Mouse (Mus musculus): ENCODE data around the gene Il1rl2. TPM values are rescaled to one million over a fixed set of nuclear protein-coding genes. Genes with fewer than 3 reads are reported as not detected.

Gene Il1rl2
- polyA plus RNA-seq, 1 experiment: not detected

DNA sequence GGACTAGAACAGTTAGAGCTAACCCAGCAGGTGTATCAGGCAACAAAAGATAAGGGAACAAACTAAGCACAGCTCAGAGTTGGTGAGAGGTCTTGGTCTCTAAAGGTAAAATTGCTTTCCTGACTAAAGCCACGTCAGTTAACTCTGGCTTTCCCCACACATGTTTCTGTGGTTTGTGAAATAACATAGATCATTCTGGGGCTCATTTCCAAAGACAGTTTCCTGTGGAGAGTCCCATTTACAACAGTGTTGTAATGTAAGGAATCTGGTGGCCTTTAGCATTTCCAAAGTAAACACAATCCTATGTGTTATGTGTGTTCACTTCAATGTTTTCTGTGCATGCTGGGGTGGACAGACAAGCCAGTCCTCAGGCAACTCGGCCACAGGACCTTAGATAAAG lies 35.3 kb downstream of the Il1rl2 start:
- Histone ChIP-seq H3K4me3 (ENCODE audit: insufficient read depth, low read depth, low read length) (no peak overlapping the region), H3K4me1 (ENCODE audit: control insufficient read depth, insufficient read depth, low read length) (peaks cover 16% of the 10 kb centered on the region), H3K27ac (ENCODE audit: insufficient read depth, low read depth, low read length) (no peak overlapping the region)
- 85% methylated on average over 2 of the region's 2 CpGs for WGBS
- TF ChIP-seq POLR2A (IDR thresholded peaks at IDR 0.05; ENCODE audit: insufficient read depth, low read depth, low read length) (no peak), CTCF (IDR thresholded peaks at IDR 0.05; ENCODE audit: insufficient read depth, low read depth, low read length) (no peak)

DNA sequence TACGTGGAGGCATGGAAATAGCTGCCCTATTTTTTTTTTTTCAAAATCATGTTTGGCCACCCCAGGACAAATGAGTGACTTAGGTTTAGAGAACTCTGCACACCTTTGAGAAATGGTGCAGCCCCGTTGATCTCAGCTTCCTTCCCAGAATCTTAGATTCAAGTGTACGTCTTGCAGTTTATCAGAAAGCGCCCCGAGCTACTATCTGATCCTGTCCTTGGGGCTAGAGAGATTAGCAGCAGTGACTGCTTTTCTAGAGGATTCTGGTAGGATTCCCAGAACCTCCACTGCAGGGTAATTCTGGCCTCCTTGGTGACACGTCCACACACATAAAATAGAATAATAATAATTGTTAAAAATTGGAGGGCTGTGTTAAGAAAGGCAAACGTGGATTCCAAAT lies 36.6 kb downstream of the Il1rl2 start:
- TF ChIP-seq POLR2A (IDR thresholded peaks at IDR 0.05; ENCODE audit: insufficient read depth, low read depth, low read length) (no peak), CTCF (IDR thresholded peaks at IDR 0.05; ENCODE audit: insufficient read depth, low read depth, low read length) (no peak)
- Histone ChIP-seq H3K4me1 (ENCODE audit: control insufficient read depth, insufficient read depth, low read length) (peaks cover 16% of the 10 kb centered on the region), H3K27ac (ENCODE audit: insufficient read depth, low read depth, low read length) (no peak overlapping the region), H3K4me3 (ENCODE audit: insufficient read depth, low read depth, low read length) (no peak overlapping the region)
- 46% methylated on average over 7 of the region's 7 CpGs for WGBS

DNA sequence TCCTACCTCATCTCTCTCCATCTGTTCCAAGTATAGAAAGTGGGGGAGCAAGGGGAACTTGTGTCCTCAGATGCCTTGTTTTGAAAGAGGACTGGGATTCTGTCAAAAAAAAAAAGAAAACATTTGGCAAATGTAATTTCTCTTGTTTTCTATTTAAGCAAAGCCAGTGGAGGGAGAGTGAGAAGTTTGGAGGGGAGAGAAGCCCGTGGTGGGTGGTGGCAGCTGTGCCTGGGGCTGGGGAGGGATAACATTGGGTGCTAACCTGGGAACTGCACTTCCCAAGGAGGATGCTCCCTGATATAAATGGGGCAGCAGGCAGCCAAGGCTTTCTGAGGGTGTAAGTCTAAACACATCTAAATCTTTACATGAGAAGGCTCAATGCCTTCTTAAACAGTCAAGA lies 37.2 kb downstream of the Il1rl2 start:
- WGBS: 35% methylated on average over 1 of the region's 1 CpGs
- Histone ChIP-seq H3K4me3 (ENCODE audit: insufficient read depth, low read depth, low read length) (no peak overlapping the region), H3K27ac (ENCODE audit: insufficient read depth, low read depth, low read length) (no peak overlapping the region), H3K4me1 (ENCODE audit: control insufficient read depth, insufficient read depth, low read length) (peaks cover 16% of the 10 kb centered on the region)
- TF ChIP-seq CTCF (IDR thresholded peaks at IDR 0.05; ENCODE audit: insufficient read depth, low read depth, low read length): no peak
- TF ChIP-seq POLR2A (IDR thresholded peaks at IDR 0.05; ENCODE audit: insufficient read depth, low read depth, low read length): no peak

DNA sequence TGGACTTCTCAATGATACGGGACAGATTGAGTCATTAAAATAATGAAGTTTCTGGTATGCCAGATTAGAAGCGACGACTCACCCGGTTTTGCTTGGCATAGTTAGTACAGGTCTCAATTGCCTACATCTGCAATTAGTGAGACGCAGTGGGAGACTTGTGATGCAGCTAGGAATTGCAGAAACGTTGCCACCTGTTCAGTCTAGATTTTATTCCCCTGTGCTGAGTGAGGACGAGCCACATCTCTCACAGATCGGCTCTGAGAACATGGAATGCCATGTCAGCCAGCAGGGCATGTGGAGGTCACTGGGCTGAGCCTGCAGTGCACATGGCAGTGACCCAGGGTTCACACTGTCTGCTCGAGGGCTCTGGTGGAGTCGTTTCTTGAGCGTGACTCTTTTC lies 38.4 kb downstream of the Il1rl2 start:
- Histone ChIP-seq H3K4me3 (ENCODE audit: insufficient read depth, low read depth, low read length) (no peak overlapping the region), H3K4me1 (ENCODE audit: control insufficient read depth, insufficient read depth, low read length) (peaks cover 16% of the 10 kb centered on the region), H3K27ac (ENCODE audit: insufficient read depth, low read depth, low read length) (no peak overlapping the region)
- TF ChIP-seq POLR2A (IDR thresholded peaks at IDR 0.05; ENCODE audit: insufficient read depth, low read depth, low read length): no peak
- TF ChIP-seq CTCF (IDR thresholded peaks at IDR 0.05; ENCODE audit: insufficient read depth, low read depth, low read length): no peak
- WGBS: 72% methylated on average over 11 of the region's 11 CpGs

DNA sequence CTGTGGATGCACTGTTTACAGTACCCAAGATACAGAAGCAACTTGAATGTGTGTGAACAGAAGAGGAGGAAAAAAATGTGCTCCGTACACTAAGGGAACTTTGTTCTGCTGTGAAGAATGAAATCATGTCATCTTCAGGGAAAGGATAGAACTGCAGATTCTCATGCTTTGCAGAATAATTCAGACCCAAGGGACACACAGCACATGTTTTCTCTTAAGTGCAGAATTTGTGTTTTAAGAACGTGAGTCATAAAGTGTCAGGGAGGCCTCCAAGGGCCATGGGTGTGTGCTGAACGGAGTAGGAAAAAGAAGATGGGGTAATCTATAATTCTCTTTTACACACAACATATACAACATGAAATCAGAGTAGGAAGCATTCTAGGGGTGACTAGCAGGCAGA lies 48.5 kb downstream of the Il1rl2 start:
- no peak overlapping the region for H3K27ac ChIP-seq (ENCODE audit: insufficient read depth, low read depth, low read length)
- H3K4me3 ChIP-seq (ENCODE audit: insufficient read depth, low read depth, low read length): no peak overlapping the region
- TF ChIP-seq POLR2A (IDR thresholded peaks at IDR 0.05; ENCODE audit: insufficient read depth, low read depth, low read length) (no peak), CTCF (IDR thresholded peaks at IDR 0.05; ENCODE audit: insufficient read depth, low read depth, low read length) (no peak)
- H3K4me1 ChIP-seq (ENCODE audit: control insufficient read depth, insufficient read depth, low read length): no peaks in the 10 kb centered on the region
- 67% methylated on average over 3 of the region's 3 CpGs for WGBS

DNA sequence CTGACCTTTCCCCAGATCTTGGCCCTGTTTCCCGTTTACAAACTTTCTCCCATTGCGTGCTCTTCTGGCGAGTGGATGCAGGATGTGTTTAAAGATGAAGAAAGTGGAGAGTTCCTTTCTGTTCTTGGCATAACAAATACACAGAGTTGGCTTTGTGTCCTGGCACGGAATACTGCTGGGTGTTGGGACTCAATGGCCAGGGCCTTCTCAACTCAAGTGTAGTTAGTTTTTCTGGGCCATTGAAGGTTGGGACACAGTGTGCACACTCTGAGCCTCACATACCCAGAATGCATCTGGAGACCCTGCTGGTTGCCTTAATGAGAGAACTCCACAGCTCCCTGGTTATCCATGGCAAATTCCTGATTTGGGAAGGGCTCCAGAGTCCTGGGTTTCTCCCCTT lies 50.7 kb downstream of the Il1rl2 start:
- H3K4me1 ChIP-seq (ENCODE audit: control insufficient read depth, insufficient read depth, low read length): no peaks in the 10 kb centered on the region
- TF ChIP-seq POLR2A (IDR thresholded peaks at IDR 0.05; ENCODE audit: insufficient read depth, low read depth, low read length) (no peak), CTCF (IDR thresholded peaks at IDR 0.05; ENCODE audit: insufficient read depth, low read depth, low read length) (no peak)
- WGBS: 56% methylated on average over 4 of the region's 4 CpGs
- H3K27ac ChIP-seq (ENCODE audit: insufficient read depth, low read depth, low read length): no peak overlapping the region
- no peak overlapping the region for H3K4me3 ChIP-seq (ENCODE audit: insufficient read depth, low read depth, low read length)

DNA sequence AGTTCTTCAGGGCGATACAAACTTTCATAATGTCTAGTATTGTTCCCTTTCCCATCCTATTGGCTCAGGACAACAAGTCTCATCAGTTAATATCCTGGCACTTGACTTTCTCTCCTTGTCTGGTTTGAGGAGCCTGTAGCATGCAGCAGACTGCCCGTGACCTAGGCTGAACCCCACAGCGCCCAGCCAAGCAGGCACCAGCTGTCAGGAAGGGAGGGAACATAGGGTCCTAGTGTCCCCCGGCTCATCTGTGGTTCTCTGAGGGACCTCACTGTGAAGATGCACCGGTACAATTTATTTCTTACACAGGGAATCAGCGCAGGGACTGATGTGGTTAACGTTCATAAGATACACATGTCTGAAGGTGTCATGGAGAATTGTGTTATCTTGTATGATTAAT lies 52.3 kb downstream of the Il1rl2 start:
- no peak overlapping the region for H3K27ac ChIP-seq (ENCODE audit: insufficient read depth, low read depth, low read length)
- H3K4me3 ChIP-seq (ENCODE audit: insufficient read depth, low read depth, low read length): no peak overlapping the region
- TF ChIP-seq CTCF (IDR thresholded peaks at IDR 0.05; ENCODE audit: insufficient read depth, low read depth, low read length) (no peak), POLR2A (IDR thresholded peaks at IDR 0.05; ENCODE audit: insufficient read depth, low read depth, low read length) (no peak)
- no peaks in the 10 kb centered on the region for H3K4me1 ChIP-seq (ENCODE audit: control insufficient read depth, insufficient read depth, low read length)
- WGBS: 80% methylated on average over 7 of the region's 7 CpGs

DNA sequence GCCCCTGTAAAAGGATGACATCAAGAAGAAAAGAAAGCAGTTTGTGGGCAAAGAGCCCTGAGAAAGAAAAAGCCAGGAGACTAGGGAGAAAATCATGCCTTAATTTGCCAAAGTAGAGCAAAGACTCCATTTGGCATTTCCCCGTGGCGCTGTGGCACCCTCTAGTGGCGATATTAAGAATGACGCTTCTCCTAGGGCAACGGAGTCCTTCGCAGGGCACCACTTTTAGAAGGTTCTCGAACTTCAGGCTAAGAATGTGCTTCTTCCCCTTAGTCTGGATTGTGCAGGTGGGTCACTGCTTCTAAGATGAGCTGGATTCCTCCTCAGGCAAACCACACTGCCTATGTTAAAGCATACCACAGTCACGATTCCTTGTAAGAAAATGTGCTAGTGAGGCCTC lies 54.4 kb downstream of the Il1rl2 start:
- Histone ChIP-seq H3K27ac (ENCODE audit: insufficient read depth, low read depth, low read length) (no peak overlapping the region), H3K4me1 (ENCODE audit: control insufficient read depth, insufficient read depth, low read length) (no peaks in the 10 kb centered on the region), H3K4me3 (ENCODE audit: insufficient read depth, low read depth, low read length) (no peak overlapping the region)
- 14% methylated on average over 8 of the region's 8 CpGs for WGBS
- TF ChIP-seq POLR2A (IDR thresholded peaks at IDR 0.05; ENCODE audit: insufficient read depth, low read depth, low read length): no peak
- TF ChIP-seq CTCF (IDR thresholded peaks at IDR 0.05; ENCODE audit: insufficient read depth, low read depth, low read length): peak; percentile 64; the same call in 1 of the 2 replicates

DNA sequence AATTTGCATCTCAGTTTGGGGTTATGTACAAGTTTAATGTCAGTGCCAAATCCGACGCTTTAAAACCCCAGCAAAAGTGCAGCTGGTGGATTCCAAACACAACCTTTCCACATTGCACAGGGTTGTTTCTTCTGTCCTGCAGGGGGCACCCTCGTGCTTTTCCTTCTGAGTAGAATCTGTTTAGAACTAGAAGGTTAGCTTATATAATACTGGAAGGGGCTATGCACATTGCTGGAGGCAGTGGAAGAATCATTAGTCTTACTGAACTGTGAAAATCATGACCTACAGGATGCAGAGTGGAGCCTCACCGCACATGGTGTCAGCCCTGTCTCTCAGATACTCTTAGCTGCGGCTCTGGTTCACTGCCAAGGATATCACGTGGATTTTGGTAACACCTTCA lies 55.7 kb downstream of the Il1rl2 start:
- Histone ChIP-seq H3K27ac (ENCODE audit: insufficient read depth, low read depth, low read length) (no peak overlapping the region), H3K4me3 (ENCODE audit: insufficient read depth, low read depth, low read length) (no peak overlapping the region), H3K4me1 (ENCODE audit: control insufficient read depth, insufficient read depth, low read length) (no peaks in the 10 kb centered on the region)
- no peak for TF ChIP-seq POLR2A (IDR thresholded peaks at IDR 0.05; ENCODE audit: insufficient read depth, low read depth, low read length)
- no peak for TF ChIP-seq CTCF (IDR thresholded peaks at IDR 0.05; ENCODE audit: insufficient read depth, low read depth, low read length)
- WGBS: 57% methylated on average over 6 of the region's 6 CpGs

DNA sequence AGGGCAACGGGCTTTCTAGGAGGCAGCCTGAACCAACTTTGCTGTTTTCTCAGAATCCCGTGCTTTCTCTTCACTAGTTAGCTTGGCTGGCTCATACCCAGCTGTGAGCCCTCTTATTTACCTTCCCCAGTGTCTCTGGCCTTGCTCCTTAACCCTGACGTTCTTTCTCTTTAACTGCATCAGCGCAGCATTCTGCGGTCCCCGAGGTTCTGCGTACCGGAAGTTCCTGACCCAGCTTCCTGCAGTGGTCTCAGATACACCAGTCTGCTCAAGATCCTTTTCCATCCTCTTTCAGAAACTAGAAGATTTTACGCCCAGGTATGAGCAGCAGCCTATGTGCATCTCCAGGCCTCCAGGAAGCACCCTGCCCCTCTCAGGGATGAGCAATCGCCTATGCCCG lies 56.6 kb downstream of the Il1rl2 start:
- 88% methylated on average over 11 of the region's 11 CpGs for WGBS
- Histone ChIP-seq H3K27ac (ENCODE audit: insufficient read depth, low read depth, low read length) (no peak overlapping the region), H3K4me1 (ENCODE audit: control insufficient read depth, insufficient read depth, low read length) (no peaks in the 10 kb centered on the region), H3K4me3 (ENCODE audit: insufficient read depth, low read depth, low read length) (no peak overlapping the region)
- TF ChIP-seq POLR2A (IDR thresholded peaks at IDR 0.05; ENCODE audit: insufficient read depth, low read depth, low read length): no peak
- TF ChIP-seq CTCF (IDR thresholded peaks at IDR 0.05; ENCODE audit: insufficient read depth, low read depth, low read length): no peak

All from olfactory bulb, adult 2 months (tissue).